Mouse (Mus musculus) heart, embryonic 10.5 days (tissue): ENCODE data around the gene Tpk1. TPM values are rescaled to one million over a fixed set of nuclear protein-coding genes. Genes with fewer than 3 reads are reported as not detected.

Source experiments
- DNase-seq: peaks from one replicate; pipeline ENCODE4 v3.0.0-alpha.2; 2017; ENCODE audit warnings: low spot score
- H3K27ac ChIP-seq: fragments of 300-500 bp; sonication (generic); 2 replicates; pipeline ENCODE4 v1.5.1; 2016; ENCODE audit warnings: mild to moderate bottlenecking
- H3K27me3 ChIP-seq: fragments of 300-500 bp; sonication (generic); 2 replicates; pipeline ENCODE4 v1.6.1; 2016; ENCODE audit warnings: mild to moderate bottlenecking; ENCODE audit not compliant: poor library complexity, insufficient read depth, severe bottlenecking
- H3K36me3 ChIP-seq: fragments of 300-500 bp; sonication (generic); 2 replicates; pipeline ENCODE4 v1.6.1; 2016; ENCODE audit warnings: mild to moderate bottlenecking, moderate library complexity
- H3K4me1 ChIP-seq: fragments of 300-500 bp; sonication (generic); 2 replicates; pipeline ENCODE4 v1.6.1; 2016; ENCODE audit warnings: mild to moderate bottlenecking
- H3K4me3 ChIP-seq: fragments of 300-500 bp; sonication (generic); 2 replicates; pipeline ENCODE4 v1.5.1; 2016; ENCODE audit warnings: mild to moderate bottlenecking, moderate library complexity
- H3K9me3 ChIP-seq: fragments of 300-500 bp; sonication (generic); 2 replicates; pipeline ENCODE4 v1.6.1; 2016; ENCODE audit warnings: mild to moderate bottlenecking, moderate library complexity
- WGBS: fragments of 180-500 bp; shearing (Covaris S2); methylation state at CpG from one replicate; pipeline ENCODE4 v1.1.7; 2016; 5-methylcytosine and 5-hydroxymethylcytosine counted together
- polyA plus RNA-seq: library from polyadenylated mRNA; unstranded; fragments of >200 nt; fragmentation: Nextera tagmentation; extraction: Ambion mirVana; gene quantifications from 2 replicates; pipeline ENCODE4 v1.2.1, GENCODE M21; 2016

The Tpk1 gene
- polyA plus RNA-seq, 1 experiment from 2014 or later = 5.7 TPM

DNA sequence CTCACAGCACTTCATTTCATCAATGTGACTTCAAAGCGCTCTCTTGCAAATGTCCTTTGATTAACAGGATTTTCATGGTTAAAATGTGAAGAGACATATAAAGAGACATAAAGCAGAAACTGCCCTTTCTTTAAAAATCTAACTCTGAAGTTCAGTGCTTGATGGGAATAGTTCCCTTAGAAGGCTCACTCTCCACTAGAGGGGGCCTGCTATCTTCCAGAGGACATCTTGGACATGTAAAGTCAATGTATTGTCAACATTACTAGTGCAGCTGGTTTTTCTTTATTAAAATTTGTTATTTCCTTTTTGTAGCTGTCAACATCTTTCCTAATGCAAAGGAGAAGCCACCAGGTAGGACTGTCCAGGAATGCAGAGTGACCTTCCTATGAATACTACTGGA is 318.4 kb downstream of the Tpk1 start:
- WGBS = 86% methylated on average over 1 of the region's 1 CpGs
- Histone ChIP-seq H3K9me3 (no peaks in the 10 kb centered on the region), H3K27me3 (no peaks in the 10 kb centered on the region), H3K36me3 (no peaks in the 10 kb centered on the region), H3K27ac (no peak overlapping the region), H3K4me3 (no peak overlapping the region), H3K4me1 (no peaks in the 10 kb centered on the region)
- no peak for DNase-seq

GRCm38 (mm10) chr6:43343006-43343405 is 323.1 kb downstream of the Tpk1 start:
- no peak overlapping the region for H3K4me3 ChIP-seq
- 78% methylated on average over 1 of the region's 1 CpGs for WGBS
- no peaks in the 10 kb centered on the region for H3K9me3 ChIP-seq
- no peak for DNase-seq
- H3K27me3 ChIP-seq = no peaks in the 10 kb centered on the region
- no peaks in the 10 kb centered on the region for H3K36me3 ChIP-seq
- H3K4me1 ChIP-seq = no peaks in the 10 kb centered on the region
- no peak overlapping the region for H3K27ac ChIP-seq

DNA sequence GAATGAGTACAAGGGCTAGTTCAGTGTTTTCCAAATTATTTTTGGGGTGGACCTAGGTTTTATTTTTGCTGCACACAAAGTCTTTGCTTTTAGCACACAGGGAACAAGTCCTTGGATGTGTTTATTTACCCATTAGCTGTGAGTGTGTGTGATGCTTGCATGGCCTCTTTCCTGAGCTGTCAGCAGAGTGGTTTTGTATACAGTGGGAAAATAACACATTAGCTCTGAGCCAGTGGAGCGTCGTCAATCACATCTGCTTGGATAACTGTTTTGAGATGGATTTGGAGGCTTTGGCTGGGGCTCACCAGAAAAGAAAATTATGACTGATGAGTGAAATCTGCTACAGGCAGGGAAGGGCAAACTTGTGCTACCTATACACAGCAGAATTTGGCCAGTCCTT is 323.7 kb downstream of the Tpk1 start:
- no peaks in the 10 kb centered on the region for H3K36me3 ChIP-seq
- 42% methylated on average over 2 of the region's 2 CpGs for WGBS
- DNase-seq = no peak
- no peak overlapping the region for H3K27ac ChIP-seq
- H3K4me3 ChIP-seq = no peak overlapping the region
- no peaks in the 10 kb centered on the region for H3K9me3 ChIP-seq
- H3K27me3 ChIP-seq = no peaks in the 10 kb centered on the region
- peaks cover 4% of the 10 kb centered on the region; the same call in 1 of the 2 replicates for H3K4me1 ChIP-seq

DNA sequence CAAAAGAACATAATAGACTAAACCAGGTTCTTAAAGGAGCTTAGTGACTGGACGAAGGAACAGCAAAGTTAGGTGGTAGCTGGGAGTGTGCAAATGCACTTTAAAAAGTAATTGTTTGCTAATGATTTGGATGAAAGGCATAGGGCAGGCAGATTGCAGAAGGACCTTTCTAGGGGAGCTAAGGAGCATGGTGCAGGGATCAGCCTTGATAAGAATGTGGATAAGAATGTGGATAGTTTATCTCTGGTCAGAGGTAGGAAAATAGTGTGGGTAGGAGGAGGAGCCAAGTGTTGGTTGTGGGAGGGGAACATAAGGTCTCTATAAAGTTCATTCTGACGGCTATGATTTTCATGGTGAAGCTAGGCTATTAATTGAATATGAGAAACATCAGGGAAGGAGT is 327.3 kb downstream of the Tpk1 start:
- peaks cover 5% of the 10 kb centered on the region; the same call in 1 of the 2 replicates for H3K4me1 ChIP-seq
- H3K36me3 ChIP-seq = no peaks in the 10 kb centered on the region
- no peak overlapping the region for H3K4me3 ChIP-seq
- WGBS = 58% methylated on average over 2 of the region's 2 CpGs
- no peak overlapping the region for H3K27ac ChIP-seq
- no peak for DNase-seq
- no peaks in the 10 kb centered on the region for H3K27me3 ChIP-seq
- no peaks in the 10 kb centered on the region for H3K9me3 ChIP-seq

- H3K4me1 ChIP-seq = peaks cover 5% of the 10 kb centered on the region; the same call in 1 of the 2 replicates
- no peak overlapping the region for H3K4me3 ChIP-seq
- no peak overlapping the region for H3K27ac ChIP-seq
- H3K36me3 ChIP-seq = no peaks in the 10 kb centered on the region
- no peaks in the 10 kb centered on the region for H3K9me3 ChIP-seq
- no peaks in the 10 kb centered on the region for H3K27me3 ChIP-seq
- no peak for DNase-seq
- 34% methylated on average over 10 of the region's 10 CpGs for WGBS
These were observed 328.6 kb downstream of the Tpk1 start for GRCm38 (mm10) chr6:43337491-43337961.

DNA sequence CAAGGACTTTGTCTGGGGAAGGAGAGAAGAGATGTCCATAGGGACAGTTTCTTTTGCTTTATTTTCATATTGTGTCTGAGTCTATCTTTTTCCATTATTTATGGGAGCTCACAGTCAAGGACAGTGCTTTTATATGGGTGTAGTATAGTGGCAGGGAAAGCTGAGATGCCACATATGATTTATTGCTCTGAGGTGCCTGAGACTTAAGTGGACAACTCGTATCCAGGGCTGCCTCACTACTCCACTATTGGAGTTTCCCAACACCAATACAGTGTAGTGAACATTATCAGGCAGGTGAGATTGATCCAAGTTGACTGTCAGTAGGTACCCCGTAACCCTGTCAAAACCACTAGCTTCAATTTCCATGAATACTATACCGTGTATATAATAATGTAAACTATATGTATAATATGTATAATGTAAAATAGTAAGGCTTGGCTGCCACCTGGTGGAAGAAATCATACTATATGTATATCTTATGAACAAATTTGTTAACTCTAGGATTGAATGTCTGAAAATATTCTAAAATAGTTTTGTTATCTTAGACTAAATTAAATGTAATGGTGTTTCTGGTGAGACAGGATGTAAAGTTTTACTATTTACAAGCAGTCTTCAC is 330.4 kb downstream of the Tpk1 start:
- no peaks in the 10 kb centered on the region for H3K27me3 ChIP-seq
- H3K4me1 ChIP-seq = peaks cover 5% of the 10 kb centered on the region; the same call in 1 of the 2 replicates
- no peaks in the 10 kb centered on the region for H3K36me3 ChIP-seq
- DNase-seq = no peak
- no peaks in the 10 kb centered on the region for H3K9me3 ChIP-seq
- H3K4me3 ChIP-seq = no peak overlapping the region
- H3K27ac ChIP-seq = no peak overlapping the region
- 75% methylated on average over 3 of the region's 3 CpGs for WGBS

DNA sequence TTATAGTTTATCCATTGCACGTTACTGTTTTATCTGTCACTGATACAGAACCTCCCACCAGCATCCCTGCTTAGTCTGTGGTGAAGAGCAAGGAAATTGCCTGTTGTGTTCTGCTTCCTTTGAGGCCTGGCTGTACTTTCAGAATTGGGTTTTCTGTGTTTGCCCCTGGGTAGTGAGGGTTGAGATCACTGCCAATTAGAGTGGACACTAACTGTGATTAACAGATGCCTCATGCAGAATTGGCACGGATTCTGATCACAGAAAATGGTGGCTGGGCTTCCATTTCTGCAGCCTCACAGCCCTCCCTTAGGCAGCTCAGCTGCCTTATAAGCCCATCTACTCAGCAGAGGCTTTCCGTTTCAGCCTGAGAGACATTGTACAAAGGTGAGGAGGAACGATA is 332.6 kb downstream of the Tpk1 start:
- Histone ChIP-seq H3K36me3 (no peaks in the 10 kb centered on the region), H3K4me3 (no peak overlapping the region)
- WGBS = 67% methylated on average over 4 of the region's 4 CpGs

GRCm38 (mm10) chr6:43312961-43313656 is 353.0 kb downstream of the Tpk1 start:
- Histone ChIP-seq H3K36me3 (no peaks in the 10 kb centered on the region), H3K27me3 (no peaks in the 10 kb centered on the region), H3K9me3 (no peaks in the 10 kb centered on the region), H3K4me1 (peaks cover 6% of the 10 kb centered on the region; the same call in 1 of the 2 replicates), H3K4me3 (no peak overlapping the region), H3K27ac (no peak overlapping the region)
- 77% methylated on average over 8 of the region's 8 CpGs for WGBS
- peak; percentile 36 for DNase-seq

More for the DNA sequence above, 332.6 kb downstream of the Tpk1 start:
- no peaks in the 10 kb centered on the region for H3K9me3 ChIP-seq
- no peak for DNase-seq
- no peak overlapping the region for H3K27ac ChIP-seq
- H3K4me1 ChIP-seq = peaks cover 5% of the 10 kb centered on the region; the same call in 1 of the 2 replicates
- no peaks in the 10 kb centered on the region for H3K27me3 ChIP-seq

- Histone ChIP-seq H3K4me1 (peaks cover 8% of the 10 kb centered on the region; the same call in 1 of the 2 replicates), H3K27ac (no peak overlapping the region), H3K9me3 (no peaks in the 10 kb centered on the region), H3K36me3 (no peaks in the 10 kb centered on the region), H3K4me3 (no peak overlapping the region), H3K27me3 (no peaks in the 10 kb centered on the region)
- no peak for DNase-seq
These were observed 353.5 kb downstream of the Tpk1 start for GRCm38 (mm10) chr6:43312546-43312945.

- Histone ChIP-seq H3K4me1 (peaks cover 8% of the 10 kb centered on the region; the same call in 1 of the 2 replicates), H3K27ac (no peak overlapping the region), H3K9me3 (no peaks in the 10 kb centered on the region), H3K27me3 (no peaks in the 10 kb centered on the region), H3K4me3 (no peak overlapping the region), H3K36me3 (no peaks in the 10 kb centered on the region)
- peak; percentile 45 for DNase-seq
- 61% methylated on average over 6 of the region's 6 CpGs for WGBS
These were observed 356.0 kb downstream of the Tpk1 start for GRCm38 (mm10) chr6:43310071-43310470.

DNA sequence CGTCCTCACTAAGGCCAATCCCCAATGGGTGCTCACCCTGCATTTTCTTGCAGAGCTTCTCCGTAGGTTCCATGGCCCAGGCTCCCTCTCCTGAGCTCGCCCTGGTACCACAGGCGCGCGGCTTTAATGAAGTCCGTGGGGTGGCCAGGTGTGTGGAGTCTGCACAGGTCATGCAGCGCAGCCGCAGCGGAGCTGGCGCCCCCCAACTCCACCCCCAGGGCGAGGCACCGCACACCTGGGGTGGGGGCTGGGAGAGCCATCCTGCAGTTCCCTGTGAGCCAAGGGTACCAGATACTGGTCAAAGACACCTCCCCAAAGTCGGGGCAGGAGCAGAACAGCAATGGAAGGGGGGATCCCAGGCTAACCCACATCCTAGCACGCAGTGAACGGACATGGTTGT is 356.6 kb downstream of the Tpk1 start, which contains the start of gene Nobox:
TSS of gene Nobox (minus strand) at position 101 of the 400 bp plus-strand sequence.
- 45% methylated on average over 16 of the region's 16 CpGs for whole genome bisulfite sequencing
- Histone ChIP-seq H3K27me3 (no peaks in the 10 kb centered on the region), H3K4me1 (peaks cover 8% of the 10 kb centered on the region; the same call in 1 of the 2 replicates)

DNA sequence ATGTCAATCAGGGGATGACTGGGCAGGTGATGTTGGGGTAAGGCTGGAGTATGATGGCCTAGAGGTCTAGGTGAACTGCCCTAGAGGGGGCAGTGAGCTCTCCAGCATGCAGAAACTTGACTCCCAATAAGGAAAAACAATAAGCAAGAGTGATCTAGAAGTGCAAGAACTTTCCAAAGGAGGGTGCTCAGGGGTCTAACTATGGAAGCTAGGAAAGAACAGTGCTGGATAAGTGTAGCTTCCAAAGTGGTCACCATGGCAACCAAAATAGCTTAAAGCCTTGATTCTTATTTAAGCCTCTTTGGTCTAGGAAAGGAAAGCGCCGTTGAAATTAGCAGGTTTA is 368.6 kb downstream of the Tpk1 start:
- no peak for DNase-seq
- Histone ChIP-seq H3K9me3 (no peaks in the 10 kb centered on the region), H3K27ac (no peak overlapping the region), H3K36me3 (no peaks in the 10 kb centered on the region), H3K4me3 (no peak overlapping the region), H3K4me1 (peaks cover 6% of the 10 kb centered on the region), H3K27me3 (no peaks in the 10 kb centered on the region)
- 48% methylated on average over 2 of the region's 2 CpGs for WGBS

More for the DNA sequence above, 356.6 kb downstream of the Tpk1 start, which contains the start of gene Nobox:
- H3K9me3 ChIP-seq = no peaks in the 10 kb centered on the region
- H3K36me3 ChIP-seq = no peaks in the 10 kb centered on the region
- DNase-seq = no peak
- no peak within 1 kb of the TSS for H3K27ac ChIP-seq
- H3K4me3 ChIP-seq = no peak within 1 kb of the TSS

DNA sequence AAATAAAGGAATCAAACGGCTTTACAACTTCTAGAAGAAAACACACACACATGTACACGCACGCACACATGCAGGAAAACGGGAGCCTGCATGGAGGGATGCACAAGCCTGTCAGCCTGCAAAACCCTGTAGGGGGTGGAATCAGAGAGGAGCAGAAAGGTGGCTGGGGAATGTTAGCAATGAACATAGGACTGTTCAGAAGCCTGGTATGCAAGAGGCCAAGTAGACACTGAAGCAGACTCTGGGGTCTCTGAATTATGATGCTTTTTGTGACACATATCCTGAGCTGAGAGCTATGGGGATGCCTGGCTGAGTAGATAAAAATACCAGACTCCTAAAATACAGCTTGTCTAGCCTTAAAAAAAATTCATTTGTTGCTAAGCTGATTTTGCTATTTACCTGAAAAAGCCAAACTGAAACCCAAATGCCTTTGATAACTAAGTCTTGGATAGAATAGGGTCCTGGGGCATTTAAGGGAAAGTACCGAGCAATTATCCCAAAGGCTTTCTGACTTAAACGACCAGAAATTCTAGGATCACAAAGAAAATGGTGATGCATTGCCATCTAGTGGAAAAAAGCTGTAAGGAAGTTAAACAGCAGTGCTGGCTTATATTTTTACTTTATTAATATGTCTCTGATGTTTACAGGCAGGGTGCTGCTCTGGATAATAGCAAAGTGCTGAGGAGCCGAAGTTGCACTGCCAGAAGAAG is 369.1 kb downstream of the Tpk1 start:
- Histone ChIP-seq H3K4me3 (no peak overlapping the region), H3K27ac (no peak overlapping the region), H3K4me1 (peaks cover 6% of the 10 kb centered on the region), H3K9me3 (no peaks in the 10 kb centered on the region), H3K27me3 (no peaks in the 10 kb centered on the region), H3K36me3 (no peaks in the 10 kb centered on the region)
- WGBS = 40% methylated on average over 7 of the region's 7 CpGs
- DNase-seq = no peak
